Mouse (Mus musculus): ENCODE data around the gene Vmn1r4.

- TF ChIP-seq CTCF (IDR thresholded peaks at IDR 0.05; ENCODE audit: low read depth, low read length): no peak
- TF ChIP-seq TAL1 (conservative IDR thresholded peaks at IDR 0.05; ENCODE audit: low read depth, low read length): no peak
- TF ChIP-seq GATA1 (IDR thresholded peaks at IDR 0.05; ENCODE audit: borderline replicate concordance, low read length): no peak
- no peak for TF ChIP-seq GATA2 (IDR thresholded peaks at IDR 0.05; ENCODE audit: borderline replicate concordance, low read depth, low read length)
Observed at GRCm38 (mm10) chr6:56956436-56956835, 32.6 kb downstream of the Vmn1r4 start.

Measured in G1E (cell line).